Mouse (Mus musculus) myocyte (in vitro differentiated cells): Measurements from ENCODE around the gene Lrwd1. TPM values are rescaled to one million over a fixed set of nuclear protein-coding genes. Genes with fewer than 3 reads are reported as not detected.
"Not testable (repeated sequence)": the region's sequence is repeated elsewhere in the genome, so short reads cannot be mapped to it uniquely, and the experiment has no call there.

ENCODE experiments used
- H3K27me3 ChIP-seq: one replicate; pipeline ENCODE4 v1.6.1; 2011; ENCODE audit not compliant: control insufficient read depth, insufficient read depth, insufficient read length
- H3K36me3 ChIP-seq: one replicate; pipeline ENCODE4 v1.6.1; 2011; ENCODE audit not compliant: control insufficient read depth, insufficient read depth
- H3K4me2 ChIP-seq: one replicate; pipeline ENCODE4 v1.6.1; 2011; ENCODE audit warnings: low read depth, control low read depth
- H3K4me3 ChIP-seq: one replicate; pipeline ENCODE4 v1.5.1; 2011; ENCODE audit warnings: mild to moderate bottlenecking, control low read depth, moderate library complexity
- H3K79me2 ChIP-seq: one replicate; pipeline ENCODE4 v1.6.1; 2011; ENCODE audit not compliant: control insufficient read depth, insufficient read depth
- H3ac ChIP-seq: one replicate; pipeline ENCODE4 v1.6.1; 2011; ENCODE audit not compliant: control insufficient read depth, insufficient read length
- CEBPB ChIP-seq: IDR thresholded peaks from 2 replicates; pipeline ENCODE4 v1.6.1; 2011; ENCODE audit warnings: mild to moderate bottlenecking, moderate library complexity; ENCODE audit not compliant: poor library complexity, insufficient read depth, severe bottlenecking
- E2F4 ChIP-seq: IDR thresholded peaks from one replicate; pipeline ENCODE4 v1.6.1; 2011; ENCODE audit warnings: mild to moderate bottlenecking, control low read depth, moderate library complexity; ENCODE audit not compliant: insufficient read depth
- MAX ChIP-seq: IDR thresholded peaks from one replicate; pipeline ENCODE4 v1.6.1; 2011; ENCODE audit warnings: low read depth, mild to moderate bottlenecking, control low read depth
- MYOD1 ChIP-seq, 3 experiments: IDR thresholded peaks; one replicate each; pipeline ENCODE4 v1.6.1; 2011; ENCODE audit warnings: control low read depth in 2 of 3, low read depth in 2 of 3, mild to moderate bottlenecking in 2 of 3, moderate library complexity in 1 of 3; ENCODE audit not compliant: insufficient read length in 2 of 3, control insufficient read depth in 1 of 3
- MYOG ChIP-seq, 3 experiments: IDR thresholded peaks; one replicate each; pipeline ENCODE4 v1.6.1; 2011; ENCODE audit warnings: control low read depth in 2 of 3, low read depth in 2 of 3, mild to moderate bottlenecking in 2 of 3; ENCODE audit not compliant: insufficient read length in 2 of 3, control insufficient read depth in 1 of 3, insufficient read depth in 1 of 3
- POLR2A ChIP-seq: IDR thresholded peaks from one replicate; pipeline ENCODE4 v1.6.1; 2011; ENCODE audit warnings: low read depth, mild to moderate bottlenecking, control low read depth, moderate library complexity; ENCODE audit not compliant: insufficient read length
- POLR2AphosphoS2 ChIP-seq: IDR thresholded peaks from one replicate; pipeline ENCODE4 v1.6.1; 2011; ENCODE audit warnings: low read depth, control low read depth; ENCODE audit not compliant: insufficient read length
- REST ChIP-seq: IDR thresholded peaks from one replicate; pipeline ENCODE4 v1.6.1; 2011; ENCODE audit warnings: mild to moderate bottlenecking, control low read depth, moderate library complexity; ENCODE audit not compliant: insufficient read depth, insufficient read length
- SRF ChIP-seq: IDR thresholded peaks from one replicate; pipeline ENCODE4 v1.6.1; 2011; ENCODE audit warnings: low read depth; ENCODE audit not compliant: control insufficient read depth, insufficient read length
- TCF12 ChIP-seq: IDR thresholded peaks from one replicate; pipeline ENCODE4 v1.6.1; 2011; ENCODE audit warnings: mild to moderate bottlenecking, control low read depth; ENCODE audit not compliant: poor library complexity, insufficient read depth, severe bottlenecking
- TCF3 ChIP-seq: IDR thresholded peaks from one replicate; pipeline ENCODE4 v1.6.1; 2011; ENCODE audit warnings: low read depth, control low read depth; ENCODE audit not compliant: insufficient read length
- USF1 ChIP-seq: IDR thresholded peaks from one replicate; pipeline ENCODE4 v1.6.1; 2011; ENCODE audit warnings: low read depth, mild to moderate bottlenecking, control low read depth, moderate library complexity
- polyA plus RNA-seq: library from polyadenylated mRNA; unstranded; fragments of >200 nt; fragmentation: generic; extraction: Trizol; gene quantifications from one replicate; pipeline ENCODE4 v1.2.1, GENCODE M21; 2012; ENCODE audit warnings: missing spikeins

Gene Lrwd1
- polyA plus RNA-seq, 1 experiment = 31.7 TPM

DNA sequence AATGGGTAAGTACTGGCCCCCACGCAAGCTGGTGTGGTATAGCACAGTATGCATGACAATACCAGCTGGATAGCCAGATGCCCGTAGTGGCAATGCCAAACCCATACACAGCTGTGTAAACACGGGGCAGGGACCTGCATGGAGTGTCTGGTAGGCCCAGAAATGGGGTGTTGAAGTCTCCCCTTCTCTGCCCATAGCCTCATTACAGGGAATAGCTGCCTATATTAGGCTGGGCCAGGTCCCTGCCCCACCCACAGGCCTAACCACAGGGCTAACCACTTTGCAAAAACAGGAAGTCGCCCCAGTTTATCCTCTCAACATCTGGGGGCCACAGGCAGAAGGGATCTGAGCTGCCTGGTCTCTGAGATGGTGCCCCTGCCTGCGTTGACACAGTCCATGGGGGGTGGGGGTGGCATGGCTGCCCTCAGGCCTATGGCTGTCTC, 13.3 kb upstream of the Lrwd1 start:
- TF ChIP-seq TCF12 (peak; percentile 76), MYOG (IDR thresholded peaks at IDR 0.05; ENCODE audit: control insufficient read depth in 1 of 3, insufficient read depth in 1 of 3, insufficient read length in 2 of 3, low read depth in 2 of 3) (peak in 1 of 3 experiments; percentile 30), TCF3 (peak; percentile 42), MYOD1 (IDR thresholded peaks at IDR 0.05; ENCODE audit: control insufficient read depth in 1 of 3, insufficient read length in 2 of 3, low read depth in 2 of 3) (peak; percentile 25 to 88 (median 77))
- H3K4me3 ChIP-seq, H3ac ChIP-seq, H3K79me2 ChIP-seq, H3K36me3 ChIP-seq, H3K27me3 ChIP-seq: not testable (repeated sequence)
- H3K4me2 ChIP-seq = peak overlapping the region; percentile 12

- Histone ChIP-seq H3K4me2 (no peak overlapping the region), H3K27me3 (no peaks in the 10 kb centered on the region), H3ac (no peak overlapping the region), H3K36me3 (no peaks in the 10 kb centered on the region), H3K4me3 (no peak overlapping the region), H3K79me2 (no peaks in the 10 kb centered on the region)
- TF ChIP-seq TCF12 (no peak), REST (no peak), MAX (no peak)
Measured at GRCm38 (mm10) chr5:136147704-136148103, 11.8 kb upstream of the Lrwd1 start.

DNA sequence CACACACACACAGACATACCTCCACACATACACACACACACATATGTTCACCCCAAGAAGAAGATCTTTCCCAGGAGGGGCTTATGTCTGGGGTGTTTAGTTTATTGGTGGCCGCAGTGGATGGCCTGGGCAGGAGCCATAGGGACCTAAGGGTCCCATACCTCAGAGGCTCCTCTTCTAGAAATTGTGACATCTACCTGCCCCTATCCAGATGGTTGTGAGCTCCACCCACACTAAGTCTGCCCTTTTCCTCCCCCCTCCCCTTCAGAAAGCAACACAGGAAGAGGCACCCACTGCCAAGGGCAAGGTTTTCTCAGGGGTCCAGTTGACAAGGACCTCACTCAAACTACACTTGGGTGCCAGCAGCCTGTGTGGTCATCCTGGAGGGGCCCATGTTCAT, 11.1 kb upstream of the Lrwd1 start:
- TF ChIP-seq POLR2AphosphoS2 (no peak), E2F4 (no peak), SRF (no peak)
- H3K4me3 ChIP-seq = no peak overlapping the region
- no peaks in the 10 kb centered on the region for H3K36me3 ChIP-seq
- H3K4me2 ChIP-seq = no peak overlapping the region
- H3K27me3 ChIP-seq = no peaks in the 10 kb centered on the region
- H3ac ChIP-seq = no peak overlapping the region
- no peaks in the 10 kb centered on the region for H3K79me2 ChIP-seq

DNA sequence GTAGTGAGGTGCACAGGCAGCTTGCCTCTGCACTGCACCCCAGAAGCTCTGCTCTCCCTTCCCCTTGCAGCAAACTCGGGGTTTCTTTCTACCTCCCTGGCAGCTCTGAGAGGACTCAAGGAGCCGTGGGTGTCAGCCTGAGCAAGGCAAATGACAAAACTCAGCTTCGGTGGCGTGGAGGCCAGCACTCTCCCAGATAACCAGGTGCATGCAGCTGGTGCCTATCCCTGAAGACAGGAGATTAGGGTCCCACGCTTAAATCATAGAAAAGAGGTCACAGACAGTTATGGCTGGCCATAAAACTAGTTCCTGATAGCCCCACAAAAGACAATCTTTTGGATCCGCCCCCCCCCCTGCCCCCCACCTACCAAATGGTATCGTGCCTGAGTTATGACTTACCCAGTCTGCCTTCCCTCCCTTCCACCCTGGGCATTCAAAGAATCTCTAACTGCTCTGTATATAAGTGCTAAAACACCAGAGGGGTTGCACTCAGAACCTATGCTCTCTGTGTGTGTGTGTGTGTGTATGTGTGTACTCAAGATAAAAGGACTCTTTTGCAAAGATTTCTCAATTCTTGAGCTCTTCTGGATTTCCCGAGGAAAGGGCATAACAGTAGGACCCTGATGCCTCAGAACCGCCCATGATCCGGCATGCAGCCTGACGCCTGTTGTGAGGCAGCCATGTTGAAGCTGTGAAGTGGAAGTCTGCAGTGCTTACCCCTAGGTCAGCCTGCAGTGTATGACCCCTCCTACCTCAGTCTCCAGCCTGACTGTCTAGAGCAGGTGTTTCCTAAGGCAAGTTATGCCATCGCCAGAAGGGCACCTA, 8.9 kb upstream of the Lrwd1 start:
- no peak overlapping the region for H3ac ChIP-seq
- no peak overlapping the region for H3K4me3 ChIP-seq
- no peaks in the 10 kb centered on the region for H3K27me3 ChIP-seq
- H3K36me3 ChIP-seq = no peaks in the 10 kb centered on the region
- H3K4me2 ChIP-seq = no peak overlapping the region
- no peaks in the 10 kb centered on the region for H3K79me2 ChIP-seq
- no peak for TF ChIP-seq MAX
- TF ChIP-seq POLR2AphosphoS2 = no peak
- TF ChIP-seq CEBPB = no peak
- TF ChIP-seq MYOD1 (IDR thresholded peaks at IDR 0.05; ENCODE audit: control insufficient read depth in 1 of 3, insufficient read length in 2 of 3, low read depth in 2 of 3) = no peak
- no peak for TF ChIP-seq SRF
- TF ChIP-seq E2F4 = no peak
- no peak for TF ChIP-seq USF1
- TF ChIP-seq MYOG (IDR thresholded peaks at IDR 0.05; ENCODE audit: control insufficient read depth in 1 of 3, insufficient read depth in 1 of 3, insufficient read length in 2 of 3, low read depth in 2 of 3) = no peak
- no peak for TF ChIP-seq POLR2A
- TF ChIP-seq TCF12 = no peak
- no peak for TF ChIP-seq REST
- TF ChIP-seq TCF3 = no peak

DNA sequence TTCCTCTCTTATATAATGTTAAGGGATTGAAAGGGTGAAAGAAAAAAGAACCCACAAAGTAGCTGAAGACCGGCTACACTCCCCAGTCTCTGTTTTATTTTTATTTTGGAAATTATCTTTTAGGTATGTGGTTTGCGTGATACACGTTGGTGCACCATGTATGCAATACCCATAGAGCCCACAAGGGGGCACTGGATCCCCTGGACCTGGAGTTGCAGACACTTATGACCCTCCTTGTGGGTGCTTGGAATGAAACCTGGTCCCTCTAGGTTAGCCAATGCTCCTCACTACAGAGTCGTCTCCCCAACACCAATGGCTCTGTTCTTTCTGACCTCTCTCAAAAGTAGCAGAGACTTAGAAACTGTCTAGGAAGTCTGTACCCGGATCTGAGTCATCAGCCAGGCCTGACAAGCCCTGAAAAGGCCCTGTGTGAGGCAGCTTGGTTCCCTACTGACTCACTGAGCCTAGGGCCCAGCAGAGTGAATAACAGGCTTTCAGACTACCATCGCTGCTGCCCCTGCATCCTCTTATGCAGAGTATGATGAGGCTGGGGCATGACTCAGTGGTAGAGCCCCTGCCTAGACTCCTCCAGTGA, 7.4 kb upstream of the Lrwd1 start:
- Histone ChIP-seq H3K36me3 (peaks cover 2% of the 10 kb centered on the region), H3K4me2 (no peak overlapping the region), H3ac (no peak overlapping the region), H3K79me2 (no peaks in the 10 kb centered on the region), H3K4me3 (no peak overlapping the region), H3K27me3 (no peaks in the 10 kb centered on the region)
- no peak for TF ChIP-seq SRF
- no peak for TF ChIP-seq CEBPB
- TF ChIP-seq POLR2A = no peak
- no peak for TF ChIP-seq TCF3
- TF ChIP-seq USF1 = no peak
- TF ChIP-seq TCF12 = no peak
- no peak for TF ChIP-seq MYOD1 (IDR thresholded peaks at IDR 0.05; ENCODE audit: control insufficient read depth in 1 of 3, insufficient read length in 2 of 3, low read depth in 2 of 3)
- TF ChIP-seq MAX = no peak
- TF ChIP-seq REST = no peak
- no peak for TF ChIP-seq POLR2AphosphoS2
- no peak for TF ChIP-seq MYOG (IDR thresholded peaks at IDR 0.05; ENCODE audit: control insufficient read depth in 1 of 3, insufficient read depth in 1 of 3, insufficient read length in 2 of 3, low read depth in 2 of 3)
- no peak for TF ChIP-seq E2F4
